Mouse (Mus musculus) frontal cortex, postnatal 36 days (tissue): Measurements from ENCODE around the gene Taar8c.
A peak's percentile ranks its signal among the peaks of the same experiment; 100 is the strongest.
"Not testable (repeated sequence)": the region's sequence is repeated elsewhere in the genome, so short reads cannot be mapped to it uniquely, and the experiment has no call there.

ENCODE experiments used
- DNase-seq, 2 experiments: peaks; one replicate each; pipeline ENCODE4 v3.0.0; 2022; ENCODE audit warnings: low spot score in 2 of 2

Gene Taar8c

GRCm38 (mm10) chr10:24101812-24102211, at the start of gene Taar8c:
TSS of gene Taar8c (minus strand) at chr10:24101912.
- not testable (repeated sequence) for DNase-seq

- no peak for DNase-seq
These were observed 48.4 kb upstream of the Taar8c start for GRCm38 (mm10) chr10:24150086-24150485.

GRCm38 (mm10) chr10:24149135-24149781, 47.5 kb upstream of the Taar8c start, which contains the start of gene Stx7:
TSS of gene Stx7 (plus strand) at chr10:24149302.
- DNase-seq, result peak; percentile 90 to 92

- DNase-seq, result no peak
These were observed 41.0 kb upstream of the Taar8c start for GRCm38 (mm10) chr10:24142735-24143134.

GRCm38 (mm10) chr10:24138623-24139261, 37.0 kb upstream of the Taar8c start:
- DNase-seq, result no peak

GRCm38 (mm10) chr10:24134071-24134645, 32.4 kb upstream of the Taar8c start:
- no peak for DNase-seq

GRCm38 (mm10) chr10:24133132-24133531, 31.4 kb upstream of the Taar8c start:
- no peak for DNase-seq

GRCm38 (mm10) chr10:24132273-24132672, 30.6 kb upstream of the Taar8c start:
- no peak for DNase-seq

GRCm38 (mm10) chr10:24131451-24132262, 29.9 kb upstream of the Taar8c start:
- DNase-seq, result peak in 1 of 2 experiments; percentile 55

- peak; percentile 9 to 21 for DNase-seq
These were observed 9.5 kb upstream of the Taar8c start for GRCm38 (mm10) chr10:24111116-24111778.

GRCm38 (mm10) chr10:24109434-24109833, 7.7 kb upstream of the Taar8c start, which contains the start of gene Taar9:
TSS of gene Taar9 (minus strand) at chr10:24109534.
- not testable (repeated sequence) for DNase-seq

GRCm38 (mm10) chr10:24108236-24108635, 6.5 kb upstream of the Taar8c start:
- DNase-seq, result no peak

GRCm38 (mm10) chr10:24107747-24108146, 6.0 kb upstream of the Taar8c start:
- DNase-seq, result no peak

- not testable (repeated sequence) for DNase-seq
These were observed 1.6 kb upstream of the Taar8c start for GRCm38 (mm10) chr10:24103299-24103698.

- DNase-seq, result not testable (repeated sequence)
These were observed 4.7 kb downstream of the Taar8c start for GRCm38 (mm10) chr10:24097010-24097409.

GRCm38 (mm10) chr10:24092194-24092593, 9.5 kb downstream of the Taar8c start, which contains the start of gene Taar8b:
TSS of gene Taar8b (minus strand) at chr10:24092294.
- DNase-seq, result no peak

GRCm38 (mm10) chr10:24087168-24087567, 14.5 kb downstream of the Taar8c start:
- no peak for DNase-seq

GRCm38 (mm10) chr10:24086555-24086954, 15.2 kb downstream of the Taar8c start:
- no peak for DNase-seq

- no peak for DNase-seq
These were observed 15.8 kb downstream of the Taar8c start for GRCm38 (mm10) chr10:24085936-24086335.

- peak; percentile 40 to 43 for DNase-seq
These were observed 21.5 kb downstream of the Taar8c start for GRCm38 (mm10) chr10:24080166-24080565.

GRCm38 (mm10) chr10:24076200-24076599, 25.5 kb downstream of the Taar8c start, which contains the start of gene Taar8a:
TSS of gene Taar8a (plus strand) at chr10:24076500.
- DNase-seq, result not testable (repeated sequence)
